Mouse (Mus musculus) brain, embryonic 18.5 days (tissue): ENCODE results near the gene Actbl2.

Experiments used
- DNase-seq: peaks from one replicate; pipeline ENCODE4 v3.0.0-alpha.2; 2012; ENCODE audit warnings: low read depth, low spot score

Actbl2 gene

GRCm38 (mm10) chr13:111269789-111270335 lies 15.0 kb downstream of the Actbl2 start:
- no peak for DNase-seq

- DNase-seq: no peak
Observed at GRCm38 (mm10) chr13:111271868-111272267, 17.1 kb downstream of the Actbl2 start.

- no peak for DNase-seq
Observed at GRCm38 (mm10) chr13:111286461-111287385, 31.9 kb downstream of the Actbl2 start.

- no peak for DNase-seq
Observed at GRCm38 (mm10) chr13:111291161-111291957, 36.5 kb downstream of the Actbl2 start.

- peak; percentile 30 for DNase-seq
Observed at GRCm38 (mm10) chr13:111291958-111292493, 37.2 kb downstream of the Actbl2 start.

- DNase-seq: no peak
Observed at GRCm38 (mm10) chr13:111293478-111293877, 38.7 kb downstream of the Actbl2 start.

GRCm38 (mm10) chr13:111294965-111295494 lies 40.2 kb downstream of the Actbl2 start:
- no peak for DNase-seq

- DNase-seq: no peak
Observed at GRCm38 (mm10) chr13:111296029-111296428, 41.2 kb downstream of the Actbl2 start.

- no peak for DNase-seq
Observed at GRCm38 (mm10) chr13:111297614-111298013, 42.8 kb downstream of the Actbl2 start.

- no peak for DNase-seq
Observed at GRCm38 (mm10) chr13:111299145-111299713, 44.4 kb downstream of the Actbl2 start.

- no peak for DNase-seq
Observed at GRCm38 (mm10) chr13:111300846-111301245, 46.0 kb downstream of the Actbl2 start.

- DNase-seq: no peak
Observed at GRCm38 (mm10) chr13:111301431-111301830, 46.6 kb downstream of the Actbl2 start.

GRCm38 (mm10) chr13:111304194-111304593 lies 49.4 kb downstream of the Actbl2 start:
- no peak for DNase-seq

GRCm38 (mm10) chr13:111304736-111305135 lies 49.9 kb downstream of the Actbl2 start:
- no peak for DNase-seq
